Mouse (Mus musculus) kidney, adult 2 months (tissue): Measurements from ENCODE around the gene Pdzd2.

Experiments
- CTCF ChIP-seq: fragments of 200-500 bp; conservative IDR thresholded peaks from 2 replicates; pipeline ENCODE4 v1.5.1; 2011; ENCODE audit warnings: low read depth, mild to moderate bottlenecking, control low read depth, low read length, moderate library complexity, mixed read lengths; ENCODE audit not compliant: insufficient read depth, insufficient read length
- POLR2A ChIP-seq: fragments of 200-500 bp; IDR thresholded peaks from one replicate; pipeline ENCODE4 v1.6.1; 2011; ENCODE audit warnings: low read depth, low read length, control low read depth

- no peak for TF ChIP-seq CTCF
- TF ChIP-seq POLR2A: no peak
These were observed 191.9 kb downstream of the Pdzd2 start for GRCm38 (mm10) chr15:12547640-12548405.
